Mouse (Mus musculus) small intestine, adult 2 months (tissue): Measurements from ENCODE around the gene Atp7b. TPM values are rescaled to one million over a fixed set of nuclear protein-coding genes. Genes with fewer than 3 reads are reported as not detected.

ENCODE experiments used
- H3K27ac ChIP-seq: fragments of 200-500 bp; 2 replicates; pipeline ENCODE4 v1.5.1; 2012; ENCODE audit warnings: low read depth, low read length, control low read depth, inconsistent platforms; ENCODE audit not compliant: insufficient read depth
- H3K27me3 ChIP-seq: fragments of 200-500 bp; 2 replicates; pipeline ENCODE4 v1.6.1; 2012; ENCODE audit warnings: mild to moderate bottlenecking, moderate library complexity, low read length, inconsistent platforms; ENCODE audit not compliant: control insufficient read depth, insufficient read depth
- H3K36me3 ChIP-seq: fragments of 200-500 bp; 2 replicates; pipeline ENCODE4 v1.6.1; 2012; ENCODE audit warnings: mild to moderate bottlenecking, low read length, control low read depth, inconsistent platforms; ENCODE audit not compliant: control insufficient read depth, insufficient read depth
- H3K4me1 ChIP-seq: fragments of 200-500 bp; 2 replicates; pipeline ENCODE4 v1.6.1; 2012; ENCODE audit warnings: low read length, inconsistent platforms, mixed read lengths; ENCODE audit not compliant: control insufficient read depth, insufficient read depth, insufficient read length
- H3K4me3 ChIP-seq: fragments of 200-500 bp; 2 replicates; pipeline ENCODE4 v1.5.1; 2012; ENCODE audit warnings: low read depth, mild to moderate bottlenecking, control low read depth, inconsistent platforms, low read length, moderate library complexity
- CTCF ChIP-seq: fragments of 200-500 bp; IDR thresholded peaks from 2 replicates; pipeline ENCODE4 v1.5.1; 2012; ENCODE audit warnings: low read depth, mild to moderate bottlenecking, control low read depth, inconsistent platforms, low read length, moderate library complexity, mixed read lengths; ENCODE audit not compliant: insufficient replicate concordance, insufficient read length; ENCODE audit errors: extremely low read depth
- POLR2A ChIP-seq: fragments of 200-500 bp; IDR thresholded peaks from 2 replicates; pipeline ENCODE4 v1.6.1; 2012; ENCODE audit warnings: low read depth, mild to moderate bottlenecking, control low read depth, inconsistent platforms, low read length, moderate library complexity
- WGBS: fragments of 180-500 bp; shearing (Covaris S2); methylation state at CpG from one replicate; pipeline ENCODE4 v1.1.7; 2018; 5-methylcytosine and 5-hydroxymethylcytosine counted together
- polyA plus RNA-seq: library from polyadenylated mRNA; depleted of rRNA; stranded (reverse); fragments of >200 nt; gene quantifications from 2 replicates; pipeline ENCODE4 v1.2.3, GENCODE M21; 2012; rRNA removed

Gene Atp7b
- polyA plus RNA-seq: 5.5 and 5.7 TPM in 2 replicates

DNA sequence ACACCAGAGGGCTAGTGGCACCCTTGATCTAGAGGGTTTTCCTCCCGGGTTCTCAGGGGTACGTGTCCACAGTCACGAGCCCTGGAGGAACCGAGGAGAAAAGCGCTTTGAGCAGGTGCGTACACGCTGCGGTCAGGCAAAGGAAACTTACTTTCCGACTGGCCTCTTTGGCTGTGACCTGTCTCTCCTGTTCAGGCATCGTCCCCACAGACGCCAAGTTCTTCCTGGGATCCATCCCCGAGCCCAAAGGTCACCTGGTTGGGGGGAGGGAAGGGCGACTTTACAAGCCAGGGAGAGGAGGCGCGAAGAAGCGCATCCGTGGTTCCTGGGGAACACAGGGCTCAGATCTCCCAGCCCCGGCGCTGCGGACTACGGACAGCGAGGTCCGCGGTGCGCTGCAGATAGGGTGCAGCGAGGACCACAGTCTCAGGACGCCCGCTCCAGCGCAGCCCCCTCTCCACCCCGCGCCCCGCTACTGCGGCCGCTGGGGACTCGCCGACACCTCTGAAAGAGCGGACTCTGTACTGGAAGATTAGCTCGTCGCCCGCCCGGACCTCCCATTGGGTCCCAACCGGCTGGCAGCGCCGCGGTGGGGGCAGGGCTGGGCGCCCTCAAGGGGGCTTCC, at the start of gene Atp7b:
TSS of gene Atp7b (minus strand) at position 485 of the 625 bp plus-strand sequence.
- peaks cover 18% of the 10 kb centered on the region; the same call in 1 of the 2 replicates for H3K4me1 ChIP-seq
- H3K27ac ChIP-seq: peak within 1 kb of the TSS; percentile 73
- 1% methylated on average over 45 of the region's 46 CpGs for WGBS
- peak within 1 kb of the TSS; percentile 75 for H3K4me3 ChIP-seq
- H3K36me3 ChIP-seq: peaks cover 16% of the 10 kb centered on the region
- peak; percentile 57; the same call in 1 of the 2 replicates for TF ChIP-seq POLR2A
- no peak for TF ChIP-seq CTCF
- no peaks in the 10 kb centered on the region for H3K27me3 ChIP-seq

DNA sequence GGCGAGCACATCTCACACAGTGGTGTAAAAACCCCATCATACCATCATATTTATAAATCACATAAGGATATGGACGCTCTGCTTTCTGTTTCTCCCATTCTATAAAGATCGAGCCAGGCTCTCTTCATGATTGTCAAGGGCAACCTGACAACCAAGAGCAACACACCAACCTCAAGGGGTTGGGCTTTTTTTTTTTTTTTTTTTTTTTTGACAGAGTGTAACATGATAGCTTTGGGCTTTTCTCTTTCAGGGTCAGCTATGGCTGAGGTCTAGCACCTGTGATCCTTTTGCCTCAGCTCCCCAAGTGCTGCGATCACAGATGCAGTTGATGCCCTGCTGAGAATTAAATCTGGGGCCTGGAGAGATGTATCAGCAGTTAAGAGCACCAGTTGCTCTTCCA, 46.9 kb upstream of the Atp7b start:
- 78% methylated on average over 4 of the region's 4 CpGs for WGBS
- Histone ChIP-seq H3K36me3 (no peaks in the 10 kb centered on the region), H3K4me3 (no peak overlapping the region), H3K27me3 (no peaks in the 10 kb centered on the region), H3K27ac (no peak overlapping the region), H3K4me1 (no peaks in the 10 kb centered on the region)
- TF ChIP-seq POLR2A: no peak
- no peak for TF ChIP-seq CTCF

- no peaks in the 10 kb centered on the region for H3K27me3 ChIP-seq
- TF ChIP-seq POLR2A (no peak), CTCF (peak; percentile 30; the same call in 1 of the 2 replicates)
- no peaks in the 10 kb centered on the region for H3K4me1 ChIP-seq
- WGBS: 42% methylated on average over 8 of the region's 8 CpGs
- H3K4me3 ChIP-seq: no peak overlapping the region
- H3K36me3 ChIP-seq: no peaks in the 10 kb centered on the region
- H3K27ac ChIP-seq: no peak overlapping the region
Measured at GRCm38 (mm10) chr8:22091568-22091967, 31.5 kb upstream of the Atp7b start.

DNA sequence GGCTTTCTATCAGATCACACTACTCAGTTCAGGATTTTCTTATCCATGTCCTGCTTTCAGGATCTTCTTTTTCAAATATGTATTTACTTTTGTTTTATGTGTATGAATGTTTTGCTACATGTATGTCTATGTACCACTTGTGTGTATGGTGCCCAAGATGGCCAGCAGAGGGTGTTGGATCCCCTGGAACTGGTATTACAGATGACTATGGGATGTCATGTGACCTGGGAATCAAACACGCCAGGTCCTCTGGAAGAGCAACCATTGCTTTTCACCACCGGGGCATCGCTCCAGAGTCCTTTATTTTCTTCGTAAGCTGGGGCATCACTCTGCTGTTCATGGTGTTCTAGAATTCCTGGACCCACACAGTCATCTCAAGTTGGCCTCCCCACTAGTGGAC, 29.1 kb upstream of the Atp7b start:
- H3K36me3 ChIP-seq: no peaks in the 10 kb centered on the region
- no peaks in the 10 kb centered on the region for H3K4me1 ChIP-seq
- H3K27me3 ChIP-seq: no peaks in the 10 kb centered on the region
- 96% methylated on average over 4 of the region's 4 CpGs for WGBS
- no peak overlapping the region for H3K4me3 ChIP-seq
- H3K27ac ChIP-seq: no peak overlapping the region
- TF ChIP-seq CTCF: no peak
- TF ChIP-seq POLR2A: no peak

DNA sequence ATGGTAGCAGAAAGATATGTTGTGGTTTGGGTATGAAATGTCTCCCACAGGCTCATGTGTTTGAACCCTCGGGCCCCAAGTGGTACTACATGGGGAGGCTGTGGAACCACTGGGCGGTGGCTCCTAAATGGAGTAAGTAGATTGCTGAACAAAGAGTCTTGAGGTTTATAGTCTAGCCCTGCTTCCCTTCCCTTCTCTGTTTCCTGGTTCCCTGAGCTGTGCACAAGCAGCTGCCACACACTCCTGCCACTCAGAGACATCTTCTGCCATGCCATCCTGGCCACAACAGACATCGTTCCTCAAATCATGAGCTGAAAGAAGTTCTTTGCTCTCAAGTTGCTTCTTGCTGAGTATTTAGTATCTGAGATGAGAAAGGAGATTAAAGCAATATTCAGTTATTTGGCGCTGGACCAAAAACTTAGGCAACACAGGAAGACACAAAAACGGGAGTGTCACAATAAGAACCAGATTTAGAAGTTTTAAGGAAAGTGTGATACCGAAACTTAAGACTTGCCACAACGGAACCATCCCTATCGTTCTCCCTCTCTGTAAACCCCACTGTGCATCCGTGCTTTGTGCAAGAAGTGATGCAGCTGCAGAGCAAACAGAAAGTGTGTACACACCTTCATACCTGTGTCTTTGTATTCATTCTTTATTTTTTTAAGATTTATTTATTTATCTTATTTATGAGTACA, 19.4 kb upstream of the Atp7b start:
- 69% methylated on average over 9 of the region's 9 CpGs for WGBS
- Histone ChIP-seq H3K27ac (no peak overlapping the region), H3K4me3 (no peak overlapping the region), H3K4me1 (no peaks in the 10 kb centered on the region), H3K36me3 (no peaks in the 10 kb centered on the region), H3K27me3 (no peaks in the 10 kb centered on the region)
- TF ChIP-seq POLR2A (no peak), CTCF (no peak)

GRCm38 (mm10) chr8:22061126-22061525, 1.0 kb upstream of the Atp7b start:
- Histone ChIP-seq H3K4me3 (no peak overlapping the region), H3K27me3 (no peaks in the 10 kb centered on the region), H3K4me1 (peaks cover 12% of the 10 kb centered on the region; the same call in 1 of the 2 replicates), H3K36me3 (peaks cover 27% of the 10 kb centered on the region), H3K27ac (no peak overlapping the region)
- TF ChIP-seq POLR2A (no peak), CTCF (no peak)
- 2% methylated on average over 3 of the region's 3 CpGs for WGBS

GRCm38 (mm10) chr8:22060446-22060889, 363 bp upstream of the Atp7b start, which contains the start of gene Alg11:
Gene Alg11 (plus strand): TSS chr8:22060721.
- WGBS: 1% methylated on average over 35 of the region's 36 CpGs
- peaks cover 16% of the 10 kb centered on the region; the same call in 1 of the 2 replicates for H3K4me1 ChIP-seq
- TF ChIP-seq CTCF (no peak), POLR2A (peak; percentile 84)
- no peaks in the 10 kb centered on the region for H3K27me3 ChIP-seq
- peaks cover 21% of the 10 kb centered on the region for H3K36me3 ChIP-seq
- H3K4me3 ChIP-seq: peak within 1 kb of the TSS; percentile 75
- H3K27ac ChIP-seq: peak within 1 kb of the TSS; percentile 73
